Mouse (Mus musculus) R1 (cell line): ENCODE measurements at regions not wholly inside any gene's neighbourhood (a gene's known extent, or its start where the extent isn't known, plus 50 kb on each side); places are given as distances from the start of the nearest gene placed in this dataset.
"Not testable (repeated sequence)": the region's sequence is repeated elsewhere in the genome, so short reads cannot be mapped to it uniquely, and the experiment has no call there.

Source experiments
- DNase-seq: peaks from one replicate; pipeline ENCODE4 v3.0.0-alpha.2; 2018; ENCODE audit warnings: low read depth, low spot score

- no peak for DNase-seq
Observed at GRCm38 (mm10) chr16:65312947-65313346, 207.3 kb upstream of the Htr1f start.

GRCm38 (mm10) chr16:65315052-65315451 is 205.3 kb upstream of the Pou1f1 start:
- no peak for DNase-seq

GRCm38 (mm10) chr16:65332412-65332811 is 187.9 kb upstream of the Pou1f1 start:
- no peak for DNase-seq

- DNase-seq: no peak
Observed at GRCm38 (mm10) chr16:65339225-65339624, 181.1 kb upstream of the Pou1f1 start.

- no peak for DNase-seq
Observed at GRCm38 (mm10) chr16:65359881-65360280, 160.4 kb upstream of the Pou1f1 start.

- DNase-seq: no peak
Observed at GRCm38 (mm10) chr16:65369271-65369670, 151.0 kb upstream of the Pou1f1 start.

- peak; percentile 56 for DNase-seq
Observed at GRCm38 (mm10) chr16:65370939-65371338, 149.4 kb upstream of the Pou1f1 start.

GRCm38 (mm10) chr16:65376553-65376952 is 143.8 kb upstream of the Pou1f1 start:
- DNase-seq: no peak

GRCm38 (mm10) chr16:65378276-65378675 is 142.0 kb upstream of the Pou1f1 start:
- DNase-seq: no peak

- DNase-seq: no peak
Observed at GRCm38 (mm10) chr16:65379939-65380338, 140.4 kb upstream of the Pou1f1 start.

GRCm38 (mm10) chr16:65403926-65404648 is 116.2 kb upstream of the Pou1f1 start:
- no peak for DNase-seq

- DNase-seq: no peak
Observed at GRCm38 (mm10) chr16:65404816-65405215, 115.5 kb upstream of the Pou1f1 start.

- peak; percentile 32 for DNase-seq
Observed at GRCm38 (mm10) chr16:65405824-65406556, 114.3 kb upstream of the Pou1f1 start.

GRCm38 (mm10) chr16:65432046-65432445 is 88.3 kb upstream of the Pou1f1 start:
- not testable (repeated sequence) for DNase-seq

- no peak for DNase-seq
Observed at GRCm38 (mm10) chr16:65436076-65436475, 84.2 kb upstream of the Pou1f1 start.

- DNase-seq: no peak
Observed at GRCm38 (mm10) chr16:65441954-65442353, 78.4 kb upstream of the Pou1f1 start.

- no peak for DNase-seq
Observed at GRCm38 (mm10) chr16:65448810-65449209, 71.5 kb upstream of the Pou1f1 start.

GRCm38 (mm10) chr16:65450706-65451105 is 69.6 kb upstream of the Pou1f1 start:
- DNase-seq: peak; percentile 36

GRCm38 (mm10) chr16:65451885-65452284 is 68.4 kb upstream of the Pou1f1 start:
- no peak for DNase-seq

GRCm38 (mm10) chr16:65456948-65457347 is 63.4 kb upstream of the Pou1f1 start:
- DNase-seq: not testable (repeated sequence)

GRCm38 (mm10) chr16:65458234-65458633 is 62.1 kb upstream of the Pou1f1 start:
- DNase-seq: no peak

GRCm38 (mm10) chr16:65469681-65470080 is 50.6 kb upstream of the Pou1f1 start:
- no peak for DNase-seq
